Mouse (Mus musculus) urinary bladder, adult 2 months (tissue): ENCODE measurements around the gene Cbln1. TPM values are rescaled to one million over a fixed set of nuclear protein-coding genes. Genes with fewer than 3 reads are reported as not detected.

Experiments used
- DNase-seq: peaks from one replicate; pipeline ENCODE4 v3.0.0; 2022; ENCODE audit warnings: low spot score
- polyA plus RNA-seq: library from polyadenylated mRNA; depleted of rRNA; stranded (reverse); fragments of >200 nt; gene quantifications from 2 replicates; pipeline ENCODE4 v1.2.3, GENCODE M21; 2012; rRNA removed

The Cbln1 gene
- 0.01 TPM in 1 of 2 replicates, not detected in the other for polyA plus RNA-seq

DNA sequence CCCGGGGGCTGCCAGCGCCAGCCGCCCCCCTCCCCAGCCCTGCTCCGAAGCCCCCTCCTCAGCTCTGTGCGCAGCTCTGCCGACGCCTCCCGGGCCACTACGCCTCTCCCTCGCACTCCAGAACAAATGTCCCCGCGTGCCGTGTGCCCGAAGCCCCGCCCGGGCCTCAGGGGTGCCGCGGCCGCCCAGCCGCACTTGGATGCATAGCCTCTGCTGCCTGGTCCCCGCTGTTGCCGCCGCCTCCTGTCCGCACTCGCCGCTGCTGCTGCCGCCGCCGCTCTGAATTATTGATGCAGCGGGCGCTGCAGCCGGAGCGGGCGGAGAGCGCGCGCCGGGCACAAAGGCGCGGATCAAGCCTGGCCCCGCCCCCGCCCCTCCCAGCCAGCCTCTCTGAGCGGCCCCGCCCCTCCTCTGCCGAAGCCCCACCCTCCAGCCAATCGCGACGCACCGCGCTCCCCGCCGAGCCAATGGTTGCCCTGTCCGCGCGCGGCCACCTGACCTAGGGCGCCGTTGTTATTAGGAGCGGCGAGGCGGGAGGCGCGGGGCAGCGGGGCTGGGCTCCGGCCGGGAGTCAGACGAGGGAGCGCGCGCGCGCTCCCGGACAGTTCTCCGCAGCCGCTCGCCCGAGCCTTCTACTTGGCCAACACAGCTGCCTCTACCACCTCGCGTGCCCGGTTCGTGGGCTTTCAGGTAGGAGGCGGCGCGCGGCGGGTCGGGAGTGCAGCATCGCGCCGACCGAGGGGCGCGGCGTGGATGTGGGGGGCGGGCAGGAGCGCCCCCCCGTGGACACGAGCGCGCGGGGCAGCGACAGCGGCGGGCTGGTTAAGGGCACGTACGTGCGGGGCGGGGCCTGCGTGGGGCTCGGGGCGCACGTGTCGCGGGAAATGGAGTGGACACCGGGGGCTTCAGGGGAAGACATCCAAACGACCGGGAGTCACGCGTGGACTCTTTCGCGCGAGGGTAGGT is at the start of gene Cbln1:
TSS of gene Cbln1 (minus strand) at position 339 of the 966 bp plus-strand sequence.
- peak; percentile 76 for DNase-seq

DNA sequence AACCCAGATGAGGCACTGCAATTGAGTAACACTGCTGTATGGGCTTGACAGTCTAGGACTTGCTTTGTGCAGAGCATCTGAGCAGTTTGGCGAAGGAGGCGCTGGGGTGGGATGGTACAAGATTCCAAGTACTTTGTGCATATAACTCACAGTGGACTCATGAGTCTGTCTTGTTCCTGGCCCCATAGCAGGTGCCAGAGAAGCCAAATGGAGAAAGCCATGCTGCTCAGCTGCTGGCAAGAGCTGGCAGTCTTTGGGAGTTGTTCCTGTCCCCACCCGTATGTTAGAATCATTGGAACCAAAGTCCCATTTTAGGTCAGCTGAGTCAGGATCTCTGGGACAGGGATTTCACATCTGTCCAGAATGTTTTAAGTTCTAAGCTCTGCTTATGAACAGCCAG is 44.7 kb upstream of the Cbln1 start:
- no peak for DNase-seq

DNA sequence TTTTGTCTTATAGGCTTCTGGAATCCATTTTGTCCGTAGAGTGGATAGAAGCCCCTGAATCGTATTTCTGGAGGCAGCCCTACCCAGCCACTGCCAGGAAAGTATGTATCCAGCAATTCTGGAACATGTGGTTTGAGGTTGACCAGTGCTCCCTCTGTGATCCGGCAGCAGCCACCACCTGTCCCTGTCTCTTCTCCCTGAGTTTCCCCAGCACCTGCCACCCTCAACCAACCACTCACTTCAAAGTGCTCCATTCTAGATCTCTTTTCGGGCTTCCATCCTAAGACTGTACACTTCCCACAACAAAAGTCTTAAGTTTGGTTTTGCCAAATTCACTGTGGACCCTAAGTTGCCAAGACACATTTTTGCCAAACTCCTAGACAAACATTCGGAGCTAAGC is 41.4 kb upstream of the Cbln1 start:
- DNase-seq = no peak

DNA sequence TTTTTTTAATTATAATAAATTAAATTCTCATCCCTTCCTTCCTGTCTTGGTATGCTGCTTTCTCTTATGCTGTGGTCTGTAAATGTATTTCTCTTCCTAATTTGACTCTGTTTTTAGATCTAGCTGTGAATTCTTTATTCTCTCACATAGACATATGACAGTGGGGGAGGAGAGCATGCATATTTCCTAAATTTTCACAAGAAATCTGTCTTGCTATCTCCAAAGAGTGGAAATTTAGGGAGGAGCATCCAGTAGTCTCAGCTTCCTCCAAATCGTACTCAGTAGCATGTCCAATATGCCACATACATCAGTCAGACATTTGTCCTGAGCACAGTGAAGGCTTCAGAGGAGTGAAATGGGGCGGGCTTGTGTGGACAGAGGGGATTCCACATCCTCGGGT is 40.9 kb upstream of the Cbln1 start:
- DNase-seq = no peak

DNA sequence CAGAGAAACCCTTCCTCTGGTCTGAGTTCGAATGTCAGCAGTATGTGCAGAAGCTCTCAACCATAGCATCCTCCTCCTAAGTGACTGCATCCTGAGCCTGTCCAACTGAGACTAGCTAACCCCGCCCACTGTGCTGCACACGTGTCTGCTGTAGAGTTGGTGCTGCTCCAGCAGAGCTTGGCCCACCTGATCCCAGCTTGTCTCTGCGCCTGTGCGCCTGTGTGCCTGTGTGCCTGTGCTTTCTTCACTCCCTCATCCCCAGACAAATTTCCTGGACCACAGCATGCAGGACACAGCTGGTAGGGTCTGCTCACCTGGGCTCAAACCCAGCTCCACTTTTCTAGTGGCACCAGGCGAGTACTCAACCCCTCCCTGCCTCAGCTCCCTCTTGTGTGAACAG is 40.2 kb upstream of the Cbln1 start:
- DNase-seq = no peak

DNA sequence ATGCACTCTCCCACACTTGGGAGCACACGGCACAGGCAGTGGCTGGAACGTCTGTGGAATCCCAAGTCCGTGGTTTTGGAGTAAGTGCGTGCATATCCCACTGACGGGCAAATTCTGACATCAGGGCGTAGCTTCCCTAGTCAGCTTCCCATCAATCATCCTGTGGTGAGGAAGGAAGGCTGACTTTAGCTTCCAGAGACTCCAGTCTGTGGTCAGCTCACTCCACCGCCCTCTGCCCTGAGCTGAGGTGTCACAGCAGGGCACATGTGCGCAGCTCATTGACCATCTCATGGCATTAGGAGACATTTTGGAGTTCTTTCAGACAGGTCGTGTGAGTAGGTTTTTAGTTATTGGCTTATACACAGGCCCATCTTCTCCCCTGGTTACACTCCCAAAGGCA is 34.6 kb upstream of the Cbln1 start:
- no peak for DNase-seq

DNA sequence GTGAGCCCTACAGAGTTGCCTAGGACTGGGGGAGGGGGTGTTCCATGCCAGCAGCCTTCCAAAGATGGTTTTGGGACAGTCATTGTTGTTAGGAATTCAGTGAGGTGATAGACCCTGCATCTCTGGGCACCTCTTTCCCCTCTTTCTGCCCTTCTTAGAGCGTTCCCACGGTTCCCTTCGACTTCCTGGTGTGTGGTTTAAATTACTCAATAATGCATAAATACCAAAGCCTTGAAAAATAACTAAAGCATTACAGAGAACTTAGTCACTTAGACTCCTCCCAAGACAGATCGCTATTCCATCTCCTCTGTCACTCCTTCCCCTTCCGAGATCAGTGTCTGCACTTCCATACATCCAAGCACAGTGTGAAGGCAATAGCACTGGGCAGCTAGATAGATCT is 32.0 kb upstream of the Cbln1 start:
- no peak for DNase-seq

DNA sequence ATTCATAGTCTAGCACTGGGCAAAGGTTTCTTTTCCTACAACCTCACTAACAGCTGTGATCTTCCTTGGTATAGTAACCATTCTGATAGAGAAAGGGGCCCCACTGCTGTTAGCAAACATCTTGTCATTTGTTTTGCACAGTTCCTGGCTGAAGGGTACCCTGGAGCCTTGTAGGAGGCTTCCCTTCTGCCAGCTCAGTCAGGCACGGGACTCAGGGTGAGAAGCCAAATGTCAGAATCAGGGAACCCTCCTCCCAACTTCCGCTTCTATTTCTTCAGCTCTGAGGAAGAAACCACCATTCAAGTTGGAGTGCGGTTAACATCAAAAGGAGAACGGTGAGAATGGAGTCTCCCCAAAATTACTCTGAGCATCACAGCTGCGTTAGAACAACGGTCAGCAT is 30.3 kb upstream of the Cbln1 start:
- DNase-seq = no peak

DNA sequence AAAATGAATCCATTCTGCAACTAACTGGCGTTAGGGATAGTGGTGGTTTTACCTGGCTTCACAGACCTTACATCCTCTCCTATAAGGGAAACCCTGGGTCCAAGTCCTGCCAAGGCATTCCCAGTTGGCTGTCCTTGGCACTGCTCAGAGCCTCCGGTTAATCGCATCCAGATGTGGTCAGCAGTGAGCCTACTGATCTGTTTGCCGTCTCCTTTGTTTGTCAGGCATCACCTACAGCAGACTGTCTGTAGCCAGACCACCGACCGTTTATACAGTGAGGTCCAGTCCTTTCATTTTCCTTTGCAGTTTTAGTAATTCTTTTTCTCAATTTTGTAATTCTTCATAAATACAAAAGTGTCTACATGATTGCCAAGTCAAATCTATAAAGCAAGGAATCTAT is 25.2 kb upstream of the Cbln1 start:
- DNase-seq = no peak

DNA sequence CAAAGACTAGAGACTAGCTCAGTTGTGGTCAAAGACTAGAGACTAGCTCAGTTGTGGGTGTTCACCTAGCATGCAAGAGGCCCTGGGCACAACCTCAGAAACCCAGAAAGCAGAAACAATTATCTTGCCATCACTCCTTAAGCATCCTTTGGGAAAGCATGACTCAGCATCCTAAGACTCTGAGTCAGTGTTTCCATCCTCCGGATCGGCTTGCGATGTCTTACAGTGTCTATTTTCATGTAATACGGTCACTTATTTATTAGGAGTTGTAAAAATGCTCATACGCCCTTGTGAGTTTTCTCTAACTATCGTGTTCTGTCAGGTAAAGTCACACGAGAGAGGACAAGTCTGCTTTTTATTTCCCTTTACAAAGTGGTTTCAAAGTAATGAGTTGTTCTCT is 24.1 kb upstream of the Cbln1 start:
- no peak for DNase-seq

DNA sequence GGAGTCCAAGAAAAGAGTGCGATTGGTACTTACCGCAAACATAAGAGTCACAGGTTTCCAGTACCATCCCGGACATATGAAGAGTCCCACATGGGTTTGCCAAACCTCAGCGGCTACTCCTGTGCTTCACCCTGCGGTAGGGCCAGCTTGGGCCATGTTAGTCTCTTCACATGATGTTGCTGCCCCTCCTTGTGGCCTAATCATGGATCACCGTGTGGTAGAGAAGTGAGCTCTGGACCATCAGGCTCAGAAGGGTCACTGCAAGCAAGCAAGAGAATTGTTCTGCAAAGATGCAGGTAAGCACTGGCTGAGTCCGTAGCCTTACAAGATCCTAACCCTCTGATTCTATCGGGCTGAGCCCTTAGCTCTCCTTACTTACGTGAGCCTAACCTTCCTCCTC is 22.5 kb upstream of the Cbln1 start:
- DNase-seq = no peak

DNA sequence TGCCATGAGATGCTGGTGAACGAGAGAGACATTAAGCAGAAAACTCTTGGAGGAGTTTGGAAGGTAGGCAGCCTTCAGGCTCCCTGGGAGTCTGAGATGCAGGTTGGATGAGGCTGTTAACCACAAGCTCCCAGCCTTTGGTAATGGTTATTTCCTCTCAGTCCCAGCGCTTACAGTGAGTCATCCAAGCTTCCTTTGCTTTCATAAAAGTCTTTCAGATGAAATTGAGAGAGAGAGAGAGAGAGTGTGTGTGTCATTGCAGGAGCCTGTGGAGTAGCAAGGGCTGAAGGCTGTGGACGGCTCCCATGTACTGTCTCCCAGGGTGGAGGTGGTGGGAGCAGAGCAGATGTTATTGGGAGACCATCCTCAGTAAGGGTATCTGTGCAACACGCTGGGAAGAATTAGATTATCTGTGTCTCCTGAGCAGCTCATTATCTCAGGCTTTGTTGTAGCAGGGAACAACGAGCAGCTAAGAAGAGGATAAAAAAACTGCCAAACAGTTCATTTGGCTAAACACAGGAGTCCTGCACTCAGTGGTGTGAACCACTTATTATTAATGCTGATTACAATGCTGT is 17.5 kb upstream of the Cbln1 start:
- DNase-seq = no peak

DNA sequence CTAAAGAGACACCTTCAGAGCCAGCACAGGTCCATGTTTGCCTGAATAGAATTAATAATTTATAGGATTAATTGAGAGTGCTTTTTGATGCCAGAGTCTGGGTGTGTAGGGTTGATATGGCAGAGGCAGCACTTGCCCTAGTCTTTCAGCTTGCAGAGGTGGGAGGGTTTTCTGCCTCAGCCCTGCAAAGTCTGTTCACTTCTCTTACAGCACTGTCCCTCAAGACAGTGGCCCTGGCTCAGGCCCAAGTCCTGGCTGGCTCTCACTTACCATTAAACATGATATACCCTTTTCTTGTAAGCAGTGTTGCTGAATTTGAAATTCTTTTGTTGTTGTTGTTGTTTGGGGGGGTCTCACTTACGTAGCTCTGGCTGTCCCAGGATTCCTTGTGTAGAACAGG is 9.0 kb upstream of the Cbln1 start:
- no peak for DNase-seq

DNA sequence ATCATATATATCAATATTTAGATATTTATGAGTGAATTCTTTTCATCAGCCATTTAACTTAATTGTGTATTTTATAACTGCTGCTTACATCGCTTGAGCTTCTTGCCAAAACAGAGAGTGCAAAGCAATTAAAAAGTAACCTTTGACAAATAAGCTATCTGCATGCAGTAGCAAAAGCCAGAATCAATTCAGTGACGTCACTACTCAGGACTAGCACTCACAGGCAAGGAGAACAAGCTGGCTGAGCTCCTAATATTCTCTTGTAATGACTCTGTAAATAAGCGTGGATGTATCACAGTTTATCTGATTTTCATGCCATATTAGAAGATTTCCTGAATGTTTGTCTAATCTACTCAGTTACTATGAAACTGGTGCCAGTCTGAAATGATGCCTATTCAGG is 5.8 kb upstream of the Cbln1 start:
- no peak for DNase-seq

DNA sequence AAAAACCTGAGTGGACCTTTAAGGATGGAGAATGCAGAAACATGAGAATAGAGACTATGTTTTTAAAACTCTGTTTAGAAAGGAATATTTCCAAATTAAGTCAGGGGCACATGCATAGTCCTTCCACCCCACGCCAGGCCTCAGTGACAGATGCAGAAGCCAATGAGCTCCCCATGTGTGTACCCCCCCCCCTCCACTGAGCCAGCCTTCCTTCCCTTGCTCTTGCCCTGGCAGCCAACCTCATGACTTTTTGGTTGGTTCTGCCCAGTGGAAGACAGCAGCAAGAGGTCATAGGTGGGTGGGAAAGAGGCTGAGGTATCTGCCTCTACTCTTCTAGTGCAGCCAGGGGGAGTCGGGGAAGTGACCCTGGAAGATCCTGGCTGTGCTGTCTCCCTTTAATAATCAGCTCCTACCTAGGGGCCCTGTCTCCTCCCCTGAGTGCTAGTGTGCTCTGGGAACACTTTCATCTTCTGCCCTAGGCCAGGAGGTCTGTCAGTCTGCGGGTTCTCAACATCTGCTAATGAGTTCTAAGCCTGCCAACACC is 4.8 kb upstream of the Cbln1 start:
- no peak for DNase-seq

DNA sequence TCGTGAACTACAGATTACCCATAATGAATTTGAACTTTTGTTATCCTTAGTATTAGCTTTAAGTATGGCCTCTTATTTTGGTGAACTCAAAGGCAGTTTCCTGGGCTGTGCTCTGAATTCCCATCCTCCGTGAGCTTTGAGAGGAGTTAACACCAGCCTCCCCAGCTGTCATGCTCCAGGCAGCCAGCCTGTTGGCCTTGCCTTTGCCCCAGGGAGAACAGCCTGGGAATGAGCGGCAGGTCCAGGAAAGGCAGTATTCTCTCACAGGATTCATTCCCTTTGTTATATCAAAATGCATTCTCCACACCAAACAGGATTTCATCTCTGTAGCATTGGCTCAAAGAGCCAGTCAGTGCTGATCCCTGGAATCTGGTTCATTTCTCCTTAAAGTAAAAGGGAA is 3.1 kb upstream of the Cbln1 start:
- DNase-seq = no peak

DNA sequence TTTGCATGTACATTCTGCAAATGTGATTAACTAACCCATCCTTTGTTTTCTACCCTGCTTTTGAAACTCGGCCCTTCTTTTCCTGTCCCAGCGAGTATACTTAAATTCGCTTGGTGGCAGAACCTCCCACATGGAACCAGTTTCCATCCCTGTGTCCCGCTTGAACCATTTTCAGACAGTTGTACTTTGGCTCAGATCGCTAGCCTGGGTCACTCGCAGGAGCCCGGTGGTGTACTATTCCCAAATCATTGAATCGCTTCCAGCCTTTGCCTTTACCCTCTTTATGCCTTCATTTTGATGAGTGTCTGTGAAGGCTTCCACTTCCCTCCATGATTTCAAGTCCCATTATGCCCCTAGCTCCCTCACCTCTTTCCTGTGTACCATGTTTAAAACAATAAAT is 2.0 kb upstream of the Cbln1 start:
- no peak for DNase-seq

DNA sequence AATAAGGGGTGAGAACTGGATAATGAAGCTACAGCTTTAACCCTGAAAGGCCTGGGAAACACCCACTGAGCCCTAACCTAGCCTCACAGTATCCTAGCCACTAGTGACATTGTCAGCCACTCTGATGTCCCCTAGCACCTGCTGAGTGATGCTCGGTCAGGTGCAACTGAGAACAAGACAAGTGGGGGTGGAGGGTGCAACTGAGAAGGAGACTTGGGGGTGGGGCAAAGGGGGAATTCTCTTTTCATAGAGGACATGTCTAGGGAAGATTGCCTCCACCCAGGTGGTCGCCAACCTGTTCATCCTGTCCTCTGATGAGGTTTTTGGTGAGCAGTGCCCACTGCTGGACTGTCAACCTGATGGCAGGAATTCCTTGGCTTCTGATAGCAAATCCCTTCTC is 1.5 kb upstream of the Cbln1 start:
- DNase-seq = no peak

DNA sequence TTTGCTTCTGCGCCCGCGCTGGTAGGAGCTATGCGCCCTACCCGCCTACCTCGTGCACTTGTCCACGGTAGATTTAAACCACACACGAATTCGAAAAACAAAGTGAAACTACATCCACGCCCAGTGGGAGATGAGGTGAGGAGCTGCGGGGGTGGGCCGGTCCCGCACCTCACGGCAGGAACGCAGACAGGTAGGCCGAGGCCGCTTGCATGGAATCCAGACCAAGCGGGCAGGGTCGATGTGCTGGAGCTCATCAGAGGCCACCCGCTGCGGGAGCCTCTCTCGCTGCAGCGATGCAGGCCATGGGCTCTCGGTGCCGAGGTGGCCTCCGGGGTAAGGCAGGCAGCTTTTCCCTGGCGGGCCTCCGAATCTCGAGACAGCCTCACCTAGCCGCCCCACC is 905 bp upstream of the Cbln1 start:
- DNase-seq = no peak

DNA sequence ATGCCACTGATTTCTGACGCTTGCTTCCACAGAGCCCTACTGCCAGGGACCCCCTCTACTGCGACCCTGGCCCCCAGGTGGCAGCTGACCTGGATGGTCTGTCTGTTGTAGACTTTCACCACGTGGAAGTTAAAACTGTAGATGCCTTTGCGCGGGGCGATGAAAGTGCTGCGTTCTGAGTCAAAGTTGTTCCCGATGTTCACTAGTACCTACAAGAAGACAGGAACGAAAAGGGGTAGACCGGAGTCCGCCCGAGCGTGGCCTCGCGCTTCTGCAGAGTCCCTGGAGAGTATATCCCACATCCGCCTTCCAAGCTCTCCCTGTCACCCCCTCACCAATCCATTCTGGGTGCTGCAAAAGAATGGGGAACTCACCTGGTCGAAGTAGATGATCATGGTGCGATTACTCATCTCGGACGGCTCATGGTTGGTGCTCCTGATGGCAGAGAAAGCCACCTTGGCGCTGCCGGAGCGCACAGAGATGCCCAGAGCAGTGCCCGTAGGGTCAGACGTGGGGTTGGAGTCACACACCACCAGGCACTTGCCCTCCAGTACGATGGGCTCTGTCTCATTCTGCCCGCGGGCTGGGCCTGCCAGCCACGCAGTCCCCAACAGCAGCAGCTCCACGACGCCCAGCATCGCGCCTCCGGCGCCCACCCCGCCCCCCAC is 672 bp downstream of the Cbln1 start:
- no peak for DNase-seq

DNA sequence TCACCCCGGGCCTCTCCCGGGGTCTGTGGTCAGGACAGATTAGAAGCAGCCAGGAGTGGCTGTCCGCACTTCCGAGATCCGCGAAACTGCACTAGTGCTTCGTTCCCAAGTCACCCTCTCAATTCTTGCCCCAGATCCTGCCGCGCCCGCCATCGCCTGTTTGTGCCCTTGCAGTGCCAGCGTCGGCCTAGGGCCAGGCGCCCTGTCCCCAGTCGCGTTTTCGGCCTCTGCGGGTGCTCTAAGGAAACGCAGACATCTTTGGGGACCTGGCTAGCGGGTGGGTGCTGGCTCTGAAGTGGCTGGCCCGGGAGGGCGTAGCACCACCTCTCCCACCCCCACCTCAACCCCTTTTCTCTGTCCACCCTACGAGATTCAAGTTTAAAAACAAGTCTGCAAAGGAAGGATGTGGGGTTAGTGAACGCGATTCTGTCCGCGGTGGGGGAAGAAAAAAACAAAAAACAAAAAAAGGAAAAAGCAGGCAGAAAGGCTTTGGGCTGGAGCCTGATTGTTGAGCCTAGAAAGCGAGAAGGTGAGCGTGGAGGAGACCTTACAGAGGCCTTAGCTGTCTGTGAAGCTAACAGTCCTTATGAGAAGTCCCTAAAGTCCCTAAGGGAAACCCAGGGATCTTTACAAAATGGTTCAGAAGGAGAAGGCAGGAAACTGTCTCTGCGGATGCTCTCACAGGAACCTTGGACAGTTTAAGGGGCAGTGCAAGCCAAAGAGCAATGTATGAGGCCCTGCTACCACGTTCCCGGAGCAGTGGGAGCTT is 1.4 kb downstream of the Cbln1 start:
- no peak for DNase-seq
